ENCODE assay signal across 10 mouse cellular contexts in genomic region chr10:28164250-28164649, GRCm38 (mm10).
DNase-seq lines count a peak whose midpoint lies in the region; ATAC-seq and TF ChIP-seq lines count a peak whose summit lies in the region.
"Had no signal": no experiment of that assay in that cellular context is flagged by ENCODE, and none has a peak within 500 bp of the region (broad histone marks: within the 10 kb centered on the region; RNA-seq: fewer than 3 reads in every experiment).

No protein-coding gene starts in this region.

- no peak overlapping the region for H3K27ac ChIP-seq in forebrain, embryonic 15.5 days (replicated peaks)

- ATAC-seq in forebrain, embryonic 15.5 days (replicated peaks), result no peak
- ATAC-seq: forebrain, embryonic 16.5 days had no signal

- H3K4me3 ChIP-seq in lung, adult 2 months (replicated peaks; ENCODE audit: extremely low read depth, low read depth, low read length), result no peak overlapping the region
- H3K4me3 ChIP-seq in forebrain, embryonic 15.5 days, result no peak overlapping the region
- H3K4me3 ChIP-seq: megakaryocyte, embryonic 14.5 days had no signal

- no peak overlapping the region for H3K9ac ChIP-seq in forebrain, embryonic 15.5 days (replicated peaks)

- no peak for TF ChIP-seq CTCF in lung, adult 2 months (IDR thresholded peaks at IDR 0.05; ENCODE audit: insufficient read depth, low read length)
- TF ChIP-seq CTCF in brain, embryonic 14.5 days (IDR thresholded peaks at IDR 0.05; ENCODE audit: borderline replicate concordance, extremely low read depth, insufficient read depth, insufficient read length), result no peak

- H3K4me2 ChIP-seq in forebrain, embryonic 15.5 days (replicated peaks), result no peak overlapping the region

- H3K27me3 ChIP-seq in forebrain, embryonic 15.5 days, result no peaks in the 10 kb centered on the region
- H3K27me3 ChIP-seq: megakaryocyte, embryonic 14.5 days had no signal

- no peaks in the 10 kb centered on the region for H3K36me3 ChIP-seq in forebrain, embryonic 15.5 days

- H3K4me1 ChIP-seq in lung, adult 2 months (ENCODE audit: control insufficient read depth, insufficient read depth, low read length), result peaks cover 5% of the 10 kb centered on the region
- H3K4me1 ChIP-seq in forebrain, embryonic 15.5 days, result peaks cover 16% of the 10 kb centered on the region
- H3K4me1 ChIP-seq: megakaryocyte, embryonic 14.5 days had no signal

- peak; percentile 12 for DNase-seq in gastrocnemius, postnatal 10 days
- DNase-seq in gastrocnemius, postnatal 25 days, result no peak
- DNase-seq in lung, postnatal 10 days, result peak; percentile 32
- no peak for DNase-seq in lung, adult 2 months
- DNase-seq in brain, embryonic 14.5 days (ENCODE audit: low read depth), result peak; percentile 55
- peak; percentile 31 for DNase-seq in lung, postnatal 25 days (ENCODE audit: low spot score)
- no peak for DNase-seq in thymus, adult 18-20 months

- no peaks in the 10 kb centered on the region for H3K9me3 ChIP-seq in forebrain, embryonic 15.5 days
- H3K9me3 ChIP-seq: megakaryocyte, embryonic 14.5 days had no signal

- no peak for TF ChIP-seq POLR2A in lung, adult 2 months (IDR thresholded peaks at IDR 0.05; ENCODE audit: borderline replicate concordance, extremely low read depth, low read depth, low read length)
- no peak for TF ChIP-seq POLR2A in brain, embryonic 14.5 days (IDR thresholded peaks at IDR 0.05; ENCODE audit: borderline replicate concordance, extremely low read depth, insufficient read depth, insufficient read length, poor library complexity, severe bottlenecking)

Comparison
In these comparisons a context has a peak if more than half of its experiments do, and no peak if none do; other contexts are left out.
1. DNase-seq: peak in gastrocnemius, postnatal 10 days (single experiment), lung, postnatal 10 days (single experiment), brain, embryonic 14.5 days (single experiment) and lung, postnatal 25 days (single experiment); none in gastrocnemius, postnatal 25 days (single experiment), lung, adult 2 months (single experiment) and thymus, adult 18-20 months (0 of 2).